Mouse (Mus musculus) heart, embryonic 16.5 days (tissue): ENCODE results near the gene Foxn2. TPM values are rescaled to one million over a fixed set of nuclear protein-coding genes. Genes with fewer than 3 reads are reported as not detected.

Source experiments
- polyA plus RNA-seq: library from polyadenylated mRNA; unstranded; fragments of >200 nt; fragmentation: Nextera tagmentation; extraction: Ambion mirVana; gene quantifications from 2 replicates; pipeline ENCODE4 v1.2.1, GENCODE M21; 2015

The Foxn2 gene
- polyA plus RNA-seq, 1 experiment from 2014 or later = 10.1 TPM

Other genes starting within 250 kb of the Foxn2 start
- 12.4 and 14.1 TPM in 2 replicates for gene Ppp1r21, start 89.4 kb downstream of the Foxn2 start, polyA plus RNA-seq
- 4.7 and 5.0 TPM in 2 replicates for gene Ston1, start 157.0 kb downstream of the Foxn2 start, polyA plus RNA-seq
- gene Gtf2a1l, start 227.9 kb downstream of the Foxn2 start, polyA plus RNA-seq = 0.20 and 0.25 TPM in 2 replicates